Comparison of ENCODE assay signal across 24 mouse cellular contexts in the genomic region with DNA sequence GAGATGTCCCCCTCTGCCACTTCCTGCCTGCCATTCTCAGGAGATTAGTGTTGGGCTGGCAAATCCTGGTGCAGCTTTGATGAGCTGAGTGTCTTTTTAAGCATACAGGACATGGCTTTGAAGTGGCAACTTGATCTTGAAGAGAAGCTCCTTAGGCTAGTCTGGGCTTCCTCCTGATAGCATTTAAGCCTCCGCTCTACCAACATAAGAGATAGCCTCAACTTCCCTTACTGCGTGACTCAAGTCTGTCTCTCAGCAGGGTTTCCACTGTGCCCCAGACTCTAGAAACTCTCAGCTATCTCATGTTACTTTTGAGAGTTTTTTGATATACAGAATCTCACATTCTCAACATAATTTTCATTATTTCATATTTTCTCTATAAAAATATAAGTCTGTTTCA.
DNase-seq lines count a peak whose midpoint lies in the region; ATAC-seq and TF ChIP-seq lines count a peak whose summit lies in the region.
"Had no signal": no experiment of that assay in that cellular context is flagged by ENCODE, and none has a peak within 500 bp of the region (broad histone marks: within the 10 kb centered on the region; RNA-seq: fewer than 3 reads in every experiment).

No protein-coding gene starts in this region.

- H3K4me3 ChIP-seq in cerebellum, adult 2 months (replicated peaks; ENCODE audit: insufficient read depth, low read depth, low read length): no peak overlapping the region
- H3K4me3 ChIP-seq in layer of hippocampus, adult 2 months: no peak overlapping the region
- H3K4me3 ChIP-seq in MEL (ENCODE audit: control insufficient read depth in 1 of 2, insufficient read depth in 1 of 2, low read depth in 2 of 2, low read length in 2 of 2): no peak overlapping the region
- no peak overlapping the region for H3K4me3 ChIP-seq in lung, postnatal 0 days (ENCODE audit: low read depth, low read length)

- no peak for DNase-seq in cerebellum, adult 2 months
- DNase-seq in cerebellum, postnatal 10 days: no peak
- DNase-seq in layer of hippocampus, adult 2 months (ENCODE audit: low spot score in 2 of 2): no peak
- no peak for DNase-seq in layer of hippocampus, postnatal 25 days (ENCODE audit: extremely low spot score in 1 of 2, low spot score in 1 of 2)
- DNase-seq in MEL (ENCODE audit: low read depth, low spot score) (peak; percentile 83), MEL-GATA-1-ER (ENCODE audit: extremely low read depth, low read depth) (peak; percentile 36)
- DNase-seq in lung, postnatal 0 days (ENCODE audit: low spot score): no peak
- DNase-seq in thymus, postnatal 25 days: no peak
- DNase-seq: adrenal gland, adult 2 months; adrenal gland, adult 8-10 months; adrenal gland, postnatal 10 days; adrenal gland, postnatal 14 days; adrenal gland, postnatal 25 days; adrenal gland, postnatal 36 days; B cell, adult 2 months; cerebellum, adult 11 months; cerebellum, adult 11-12 months; cerebellum, adult 18-20 months; cerebellum, adult 8-10 months had no signal

- ATAC-seq in lung, postnatal 0 days: no peak
- ATAC-seq: activated CD4-positive, CD25-positive, alpha-beta regulatory T cell, adult 4 months; CD4-positive, CD25-positive, alpha-beta regulatory T cell, adult 4 months had no signal

- no peak overlapping the region for H3K4me2 ChIP-seq in lung, postnatal 0 days (replicated peaks; ENCODE audit: low read depth, low read length)

- TF ChIP-seq CTCF in cerebellum, adult 2 months (IDR thresholded peaks at IDR 0.05; ENCODE audit: borderline replicate concordance, insufficient read depth, low read depth, low read length): no peak
- TF ChIP-seq CTCF in layer of hippocampus, adult 2 months (conservative IDR thresholded peaks at IDR 0.05): no peak
- TF ChIP-seq CTCF in MEL (IDR thresholded peaks at IDR 0.05 in 2 of 3, conservative IDR thresholded peaks at IDR 0.05 in 1 of 3; ENCODE audit: control insufficient read depth in 1 of 3, insufficient read depth in 1 of 3, low read depth in 2 of 3, low read length in 3 of 3, poor library complexity in 1 of 3, severe bottlenecking in 1 of 3): no peak
- no peak for TF ChIP-seq CTCF in lung, postnatal 0 days (IDR thresholded peaks at IDR 0.05)

- no peaks in the 10 kb centered on the region for H3K9me3 ChIP-seq in MEL (replicated peaks; ENCODE audit: insufficient read depth, low read length)
- no peaks in the 10 kb centered on the region for H3K9me3 ChIP-seq in lung, postnatal 0 days (ENCODE audit: low read length)
- H3K9me3 ChIP-seq: G1E had no signal

- no peak overlapping the region for H3K9ac ChIP-seq in MEL (ENCODE audit: control insufficient read depth, low read depth, low read length, poor library complexity, severe bottlenecking)
- H3K9ac ChIP-seq in lung, postnatal 0 days (replicated peaks; ENCODE audit: low read depth): no peak overlapping the region

- 0 out of 2 replicates have a peak overlapping the region, but pooled peaks have one; percentile 13 for H3K27ac ChIP-seq in cerebellum, adult 2 months (ENCODE audit: insufficient read depth, low read length)
- H3K27ac ChIP-seq in layer of hippocampus, adult 2 months: 0 out of 2 replicates have a peak overlapping the region, but pooled peaks have one; percentile 3
- H3K27ac ChIP-seq in MEL (ENCODE audit: control insufficient read depth, low read depth, low read length): no peak overlapping the region
- H3K27ac ChIP-seq in lung, postnatal 0 days (ENCODE audit: low read length): no peak overlapping the region

- no peaks in the 10 kb centered on the region for H3K27me3 ChIP-seq in cerebellum, adult 2 months (ENCODE audit: control insufficient read depth, insufficient read depth, low read length)
- no peaks in the 10 kb centered on the region for H3K27me3 ChIP-seq in MEL (ENCODE audit: control insufficient read depth in 1 of 2, insufficient read depth in 2 of 2, low read length in 2 of 2)
- no peaks in the 10 kb centered on the region for H3K27me3 ChIP-seq in lung, postnatal 0 days (replicated peaks; ENCODE audit: insufficient read depth, low read length)
- H3K27me3 ChIP-seq: CH12.LX, Patski had no signal

- no peak for TF ChIP-seq POLR2A in cerebellum, adult 2 months (IDR thresholded peaks at IDR 0.05; ENCODE audit: borderline replicate concordance, insufficient read depth, low read length)
- TF ChIP-seq POLR2A in MEL (IDR thresholded peaks at IDR 0.05; ENCODE audit: control insufficient read depth in 1 of 2, insufficient read depth in 1 of 2, low read depth in 1 of 2, low read length in 2 of 2, poor library complexity in 1 of 2): no peak

- peak in 1 of 2 experiments; percentile 59; a peak in 3 of 4 replicates for TF ChIP-seq EP300 in MEL (IDR thresholded peaks at IDR 0.05; ENCODE audit: low read depth in 1 of 2, low read length in 2 of 2)
- no peak for TF ChIP-seq EP300 in lung, postnatal 0 days (IDR thresholded peaks at IDR 0.05)

- H3K4me1 ChIP-seq in cerebellum, adult 2 months (ENCODE audit: control insufficient read depth, insufficient read depth, low read length): peaks cover 10% of the 10 kb centered on the region; the same call in 1 of the 2 replicates
- H3K4me1 ChIP-seq in MEL (ENCODE audit: control insufficient read depth in 1 of 2, insufficient read depth in 2 of 2, low read length in 2 of 2): peaks cover 10 to 20% of the 10 kb centered on the region in 2 experiments
- no peaks in the 10 kb centered on the region for H3K4me1 ChIP-seq in lung, postnatal 0 days (ENCODE audit: insufficient read depth, low read depth, low read length)

- no peak for TF ChIP-seq RAD21 in MEL (IDR thresholded peaks at IDR 0.05; ENCODE audit: low read depth, low read length)

- WGBS in cerebellum, adult 2 months: 75% methylated on average over 2 of the region's 2 CpGs
- WGBS in lung, postnatal 0 days: 90% methylated on average over 2 of the region's 2 CpGs

- peaks cover 1% of the 10 kb centered on the region; the same call in 1 of the 2 replicates for H3K79me2 ChIP-seq in MEL (ENCODE audit: control insufficient read depth, insufficient read depth, low read length, poor library complexity)

- peaks cover 0 to 28% of the 10 kb centered on the region in 2 experiments; a peak in 2 of 4 replicates for H3K36me3 ChIP-seq in MEL (ENCODE audit: control insufficient read depth in 1 of 2, insufficient read depth in 2 of 2, low read length in 2 of 2)
- H3K36me3 ChIP-seq in lung, postnatal 0 days (ENCODE audit: insufficient read depth, low read length): no peaks in the 10 kb centered on the region

TF ChIP-seq in MEL, 35 proteins besides CTCF, POLR2A, EP300 and RAD21:
- TF ChIP-seq MAZ (IDR thresholded peaks at IDR 0.05; ENCODE audit: low read depth, low read length) (no peak), ETS1 (IDR thresholded peaks at IDR 0.05; ENCODE audit: low read depth, low read length) (0 out of 2 replicates have a peak, but pooled peaks have one; percentile 19), GATA1 (IDR thresholded peaks at IDR 0.05; ENCODE audit: low read depth, low read length) (no peak), E2F4 (IDR thresholded peaks at IDR 0.05; ENCODE audit: borderline replicate concordance, low read depth, low read length) (no peak), SIN3A (IDR thresholded peaks at IDR 0.05; ENCODE audit: low read length) (no peak)

Comparison
In these comparisons a context has a peak if more than half of its experiments do, and no peak if none do; other contexts are left out.
1. DNase-seq: peak in MEL (single experiment) and MEL-GATA-1-ER (single experiment); none in cerebellum, adult 2 months (0 of 2), cerebellum, postnatal 10 days (0 of 2), layer of hippocampus, adult 2 months (0 of 2), layer of hippocampus, postnatal 25 days (0 of 2), lung, postnatal 0 days (single experiment) and thymus, postnatal 25 days (single experiment).
2. H3K27ac ChIP-seq: peak in cerebellum, adult 2 months (single experiment) and layer of hippocampus, adult 2 months (single experiment); none in MEL (single experiment) and lung, postnatal 0 days (single experiment).